Mouse (Mus musculus): ENCODE results near the gene Mysm1. TPM values are rescaled to one million over a fixed set of nuclear protein-coding genes. Genes with fewer than 3 reads are reported as not detected.

Mysm1 gene
- 64.5 and 68.6 TPM in 2 replicates for total RNA-seq (2017)

DNA sequence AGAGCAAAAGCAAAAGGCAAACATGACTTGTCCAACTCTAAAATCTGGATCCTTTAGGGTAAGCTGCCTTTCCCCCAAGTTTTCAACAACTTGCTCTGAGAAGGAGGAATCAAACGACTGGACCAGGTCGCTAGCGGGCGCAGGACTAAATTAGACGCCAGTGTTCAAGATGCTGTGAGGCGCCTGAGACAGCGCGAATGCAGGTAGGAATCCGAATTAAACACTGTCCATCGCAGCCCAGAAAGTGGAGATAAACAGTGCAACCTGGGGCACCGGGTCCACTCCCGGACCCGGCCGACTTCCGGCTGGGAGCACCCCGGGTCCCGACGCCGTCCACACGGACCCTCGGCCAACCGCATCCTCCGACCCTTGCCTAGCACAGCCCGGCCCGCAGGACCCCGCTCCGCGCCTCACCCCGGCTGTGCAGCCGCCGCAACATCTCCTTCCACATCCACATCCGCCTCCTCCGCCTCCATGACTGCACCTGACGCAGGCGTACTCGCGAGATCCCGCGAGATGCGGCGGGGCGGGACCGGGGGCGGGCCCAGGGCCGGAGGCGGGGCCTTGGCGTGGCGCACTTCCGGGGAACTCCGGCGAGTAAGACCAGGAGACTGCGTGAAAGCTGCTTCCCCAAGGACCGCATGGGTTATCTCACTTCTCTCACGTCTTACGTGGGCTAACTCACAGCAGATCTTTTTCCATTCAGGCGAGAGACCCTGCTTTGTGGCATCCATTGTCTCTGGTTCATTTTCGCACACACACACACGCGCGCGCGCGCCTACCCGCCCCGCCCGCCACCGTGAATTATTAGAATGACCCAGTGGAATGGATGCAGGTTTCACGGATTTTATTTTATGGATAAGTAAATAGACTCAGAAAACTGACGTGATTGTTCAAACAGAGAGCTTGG is at the start of gene Mysm1:
Mysm1 (minus strand) TSS at position 511 of the 910 bp plus-strand sequence.
- peak; percentile 92 to 98 for ATAC-seq (replicated peaks in 1 of 2; ENCODE audit: insufficient read depth in 1 of 2, low FRiP score in 2 of 2, low TSS enrichment in 1 of 2, low read depth in 1 of 2, poor library complexity in 2 of 2, severe bottlenecking in 2 of 2)

DNA sequence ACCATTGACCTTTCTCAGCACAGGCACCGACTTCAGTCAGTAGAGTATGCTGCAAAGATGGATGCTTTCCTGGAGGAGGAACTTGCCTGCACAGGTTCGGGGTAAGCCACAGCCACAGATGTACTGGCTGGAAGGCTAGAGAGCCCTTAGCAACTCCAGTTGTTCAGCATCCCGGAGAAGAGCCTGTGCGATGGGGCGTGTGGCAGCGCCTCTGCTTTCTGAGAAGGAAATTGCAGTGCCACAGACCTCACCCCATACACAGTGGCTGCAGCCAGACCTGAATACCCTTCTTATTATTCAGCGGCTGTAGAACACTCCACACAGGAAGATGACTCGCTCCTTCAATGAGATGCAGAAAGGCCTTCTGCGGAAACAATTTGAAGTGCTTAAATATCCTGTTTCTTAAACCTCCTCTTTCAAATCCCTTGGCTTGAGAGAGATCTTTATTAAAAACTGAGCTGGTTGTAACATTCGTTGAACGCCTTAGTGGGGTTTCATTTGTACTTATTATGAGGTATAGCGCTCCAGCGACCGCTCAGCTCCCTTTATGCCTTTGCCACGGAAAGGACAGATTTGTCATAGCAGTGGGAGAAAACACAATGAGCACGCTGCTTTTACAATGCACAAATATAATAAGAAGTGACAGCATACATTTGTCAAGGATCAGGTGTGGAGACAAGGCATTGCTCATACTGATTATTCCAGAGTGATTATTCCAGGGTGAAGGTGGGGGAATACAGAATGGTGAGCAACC is 47.1 kb upstream of the Mysm1 start:
- ATAC-seq (replicated peaks in 1 of 2; ENCODE audit: insufficient read depth in 1 of 2, low FRiP score in 2 of 2, low TSS enrichment in 1 of 2, low read depth in 1 of 2, poor library complexity in 2 of 2, severe bottlenecking in 2 of 2) = peak; percentile 48 to 56; a peak in 3 of 4 replicates

DNA sequence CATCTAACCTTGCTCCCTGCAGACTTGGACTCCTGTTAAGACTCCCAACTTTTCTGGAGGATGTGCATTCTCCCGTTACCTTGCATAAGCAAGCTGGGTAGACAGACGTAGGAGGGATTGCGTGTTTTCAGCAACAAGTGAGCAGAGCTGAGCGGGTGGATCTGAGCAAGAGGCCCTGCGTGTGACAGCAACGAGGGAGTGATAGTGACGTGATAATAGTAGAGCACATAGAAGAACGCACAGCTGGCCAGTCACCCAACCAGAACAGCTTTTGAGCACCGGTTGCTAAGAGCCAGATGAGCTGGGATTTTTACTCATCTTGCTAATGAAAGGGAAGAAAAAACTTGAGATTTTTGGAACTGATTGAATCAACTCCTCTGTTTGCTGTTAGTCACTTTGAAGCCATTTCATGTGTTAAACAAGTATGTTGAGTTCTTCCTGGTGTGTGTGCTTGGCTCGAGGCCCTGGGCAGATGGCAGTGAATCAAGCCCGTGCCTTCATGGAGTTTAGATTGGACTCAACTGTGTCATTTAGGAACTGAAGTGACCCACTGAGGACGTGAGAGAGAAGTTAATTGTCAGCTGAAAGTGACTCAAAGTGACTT is 44.6 kb upstream of the Mysm1 start:
- ATAC-seq (replicated peaks in 1 of 2; ENCODE audit: insufficient read depth in 1 of 2, low FRiP score in 2 of 2, low TSS enrichment in 1 of 2, low read depth in 1 of 2, poor library complexity in 2 of 2, severe bottlenecking in 2 of 2) = no peak

DNA sequence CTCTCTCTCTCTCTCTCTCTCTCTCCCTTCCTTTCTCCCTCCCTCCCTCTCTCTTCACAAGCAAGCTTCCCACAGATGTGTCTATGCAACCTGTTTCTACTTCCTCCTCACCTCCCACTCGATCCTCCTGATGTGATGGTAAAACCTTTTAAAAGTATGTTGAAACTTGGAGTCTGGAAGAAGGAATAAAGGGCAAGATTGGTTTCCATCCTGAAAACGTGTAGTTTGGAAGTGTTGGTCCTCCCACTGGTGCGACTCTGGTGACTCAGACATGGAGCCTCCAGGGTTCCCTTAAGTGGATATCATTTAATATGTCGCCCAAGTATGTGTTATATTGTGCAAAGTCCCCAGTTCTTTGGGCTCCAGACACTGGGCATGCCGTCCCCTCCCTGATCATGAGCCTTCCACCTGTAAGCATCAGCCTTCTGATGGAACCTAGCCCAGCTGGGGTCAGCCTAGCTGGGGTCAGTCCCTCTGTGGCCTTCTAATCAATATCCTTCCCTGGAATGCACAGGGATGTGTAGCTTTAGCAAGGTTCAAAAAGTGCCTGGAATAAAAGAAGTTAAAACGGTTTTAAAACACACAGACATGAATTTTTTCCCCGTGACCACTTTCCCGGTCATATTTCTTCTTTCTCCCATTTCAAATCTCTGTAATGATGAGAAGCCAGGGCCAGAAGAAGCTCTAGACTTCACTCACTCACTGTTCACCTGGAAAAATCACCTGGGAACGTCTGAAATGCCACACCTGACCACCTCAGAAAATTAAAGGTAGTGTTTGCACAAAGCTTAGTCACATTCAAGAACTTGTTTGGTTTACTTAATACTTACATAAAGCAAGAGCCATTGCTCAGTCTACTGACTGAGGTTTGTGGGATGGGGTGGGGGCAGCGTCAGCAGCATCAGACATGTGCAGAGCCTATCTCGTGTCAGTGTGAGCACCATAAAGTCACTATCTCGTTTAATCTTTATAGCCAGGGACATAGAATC is 43.0 kb upstream of the Mysm1 start:
- no peak for ATAC-seq (replicated peaks in 1 of 2; ENCODE audit: insufficient read depth in 1 of 2, low FRiP score in 2 of 2, low TSS enrichment in 1 of 2, low read depth in 1 of 2, poor library complexity in 2 of 2, severe bottlenecking in 2 of 2)

DNA sequence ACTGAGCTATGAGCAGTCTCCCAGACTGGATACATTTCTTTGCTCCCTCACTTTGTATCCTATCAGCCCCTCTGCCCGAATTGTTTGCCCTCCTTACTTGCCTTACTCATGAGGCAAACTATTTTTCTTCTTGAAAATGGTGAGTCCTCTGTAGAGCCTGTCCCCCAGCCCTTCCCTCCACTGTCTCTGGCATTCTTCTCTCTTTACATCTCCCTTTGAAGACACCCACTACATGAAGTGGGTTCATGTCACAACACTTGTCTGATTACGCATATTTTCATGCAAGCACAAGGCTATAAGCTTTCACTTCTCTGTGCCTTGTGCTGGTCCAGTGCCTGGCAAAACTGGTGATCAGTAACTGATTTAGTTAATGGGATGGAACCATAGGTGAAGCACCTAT is 41.3 kb upstream of the Mysm1 start:
- no peak for ATAC-seq (replicated peaks in 1 of 2; ENCODE audit: insufficient read depth in 1 of 2, low FRiP score in 2 of 2, low TSS enrichment in 1 of 2, low read depth in 1 of 2, poor library complexity in 2 of 2, severe bottlenecking in 2 of 2)

DNA sequence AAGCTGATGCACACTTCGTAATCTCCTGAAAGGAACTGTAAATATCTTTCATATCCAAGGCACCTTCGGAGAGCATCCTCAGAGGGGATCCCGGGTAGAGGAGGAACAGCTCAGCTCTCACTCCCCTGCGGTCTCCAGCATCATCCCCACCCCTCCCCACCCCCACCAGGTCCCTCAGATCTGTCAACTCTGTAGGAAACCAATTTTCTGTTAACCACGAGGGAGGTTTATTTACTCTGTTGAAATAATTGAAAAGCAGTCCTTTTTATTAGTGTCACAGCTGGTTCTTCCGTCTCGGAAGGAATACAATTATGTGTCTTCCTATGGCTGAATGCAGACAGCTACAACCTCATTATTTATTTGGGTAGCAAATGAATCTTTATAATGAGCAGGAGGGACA is 39.3 kb upstream of the Mysm1 start:
- no peak for ATAC-seq (replicated peaks in 1 of 2; ENCODE audit: insufficient read depth in 1 of 2, low FRiP score in 2 of 2, low TSS enrichment in 1 of 2, low read depth in 1 of 2, poor library complexity in 2 of 2, severe bottlenecking in 2 of 2)

DNA sequence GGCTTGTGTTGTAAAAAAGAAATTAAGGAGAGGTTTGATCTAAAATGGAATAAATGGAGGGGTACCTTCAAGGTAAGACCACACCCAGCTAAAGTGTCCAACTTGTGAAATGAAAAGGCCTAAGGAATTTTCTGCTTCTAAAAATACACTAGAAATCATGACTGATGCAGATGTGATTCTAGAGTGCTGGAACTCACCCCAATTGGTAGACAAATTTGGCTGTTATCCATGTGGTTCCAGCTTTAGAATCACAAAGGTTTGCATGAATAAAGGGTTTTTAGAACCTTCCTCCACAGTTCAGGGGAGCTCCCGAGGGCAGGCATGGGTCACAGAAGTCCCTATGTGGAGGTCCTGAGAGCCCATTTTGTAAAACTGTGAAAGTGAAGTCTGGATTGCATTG is 33.8 kb upstream of the Mysm1 start:
- no peak for ATAC-seq (replicated peaks in 1 of 2; ENCODE audit: insufficient read depth in 1 of 2, low FRiP score in 2 of 2, low TSS enrichment in 1 of 2, low read depth in 1 of 2, poor library complexity in 2 of 2, severe bottlenecking in 2 of 2)

DNA sequence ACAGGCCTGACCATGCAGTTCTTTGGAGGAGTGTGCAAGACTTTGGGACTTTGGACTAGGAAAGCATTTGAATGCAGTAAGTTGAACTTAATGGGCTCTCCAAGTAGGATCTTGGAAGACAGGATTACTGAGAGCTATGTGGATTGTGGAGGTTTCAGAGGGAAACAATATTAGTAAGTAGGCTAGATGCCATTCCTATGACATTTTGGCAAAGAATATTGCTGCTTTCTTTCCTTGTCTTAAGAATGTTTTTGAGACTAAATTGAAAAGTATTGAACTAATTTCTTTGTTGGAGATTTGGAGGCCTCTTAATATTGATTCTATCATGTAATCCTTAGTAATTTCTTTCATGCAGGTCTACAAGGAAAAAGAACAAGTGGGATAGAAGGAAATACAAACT is 33.4 kb upstream of the Mysm1 start:
- ATAC-seq (replicated peaks in 1 of 2; ENCODE audit: insufficient read depth in 1 of 2, low FRiP score in 2 of 2, low TSS enrichment in 1 of 2, low read depth in 1 of 2, poor library complexity in 2 of 2, severe bottlenecking in 2 of 2) = no peak

DNA sequence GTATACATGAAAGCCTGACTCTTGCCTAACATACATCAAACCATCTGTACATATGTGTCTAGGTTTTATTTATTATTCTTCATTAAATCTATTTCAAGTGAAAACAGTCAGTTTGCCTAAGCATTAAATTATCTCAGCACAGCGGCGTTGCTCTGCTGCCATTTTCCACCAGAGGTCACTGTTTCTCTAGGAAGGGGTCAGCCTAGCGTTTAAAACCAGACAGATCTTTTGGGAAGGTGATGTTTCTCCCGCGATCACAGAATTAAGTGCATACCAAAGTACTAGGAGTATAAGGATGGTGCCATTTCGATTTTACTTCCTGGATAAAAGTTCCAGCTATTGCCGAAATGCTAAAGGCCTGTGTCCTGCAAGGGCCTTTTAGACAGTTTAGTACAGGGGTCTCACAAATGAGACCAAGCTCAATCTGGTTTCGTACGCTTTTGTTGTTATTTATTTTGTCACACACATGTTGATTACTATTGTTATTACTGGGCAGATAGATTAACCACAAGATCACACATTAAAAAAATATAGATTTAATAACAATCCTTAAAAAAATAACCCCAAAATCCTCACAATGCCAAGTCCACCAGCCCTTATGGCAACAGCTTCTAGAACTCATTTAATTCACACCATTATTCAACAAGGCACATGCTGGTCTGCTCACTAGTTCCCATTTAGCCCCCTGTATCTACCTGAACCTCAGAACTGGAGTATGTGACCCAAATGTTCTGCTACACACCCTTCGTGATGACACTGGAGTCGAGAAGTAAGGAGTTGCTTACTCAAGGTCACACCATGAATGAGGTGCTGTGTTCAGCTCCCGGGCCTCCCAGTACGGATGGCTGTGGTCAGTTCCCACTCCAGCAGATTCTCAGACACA is 29.5 kb upstream of the Mysm1 start:
- peak; percentile 67 to 85; a peak in 3 of 4 replicates for ATAC-seq (replicated peaks in 1 of 2; ENCODE audit: insufficient read depth in 1 of 2, low FRiP score in 2 of 2, low TSS enrichment in 1 of 2, low read depth in 1 of 2, poor library complexity in 2 of 2, severe bottlenecking in 2 of 2)

DNA sequence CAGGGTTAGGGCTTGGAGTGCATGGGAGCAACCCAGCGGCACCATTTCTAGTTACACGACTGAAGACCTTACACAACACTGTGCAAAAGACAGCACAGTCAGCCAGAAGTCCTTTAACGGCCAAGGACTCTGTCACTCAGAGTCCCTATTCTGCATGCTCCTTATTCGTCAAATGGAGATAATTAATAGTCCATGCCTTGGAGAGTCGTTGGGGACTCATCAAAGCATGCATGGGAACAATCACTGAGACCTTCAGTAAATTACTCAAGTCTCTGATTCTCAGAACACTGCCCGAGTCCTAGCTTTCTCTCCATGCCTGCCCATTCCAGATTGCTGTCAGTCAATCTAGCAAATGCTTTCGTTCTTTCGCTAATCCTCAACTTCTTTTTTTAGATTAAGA is 28.9 kb upstream of the Mysm1 start:
- ATAC-seq (replicated peaks in 1 of 2; ENCODE audit: insufficient read depth in 1 of 2, low FRiP score in 2 of 2, low TSS enrichment in 1 of 2, low read depth in 1 of 2, poor library complexity in 2 of 2, severe bottlenecking in 2 of 2) = no peak

DNA sequence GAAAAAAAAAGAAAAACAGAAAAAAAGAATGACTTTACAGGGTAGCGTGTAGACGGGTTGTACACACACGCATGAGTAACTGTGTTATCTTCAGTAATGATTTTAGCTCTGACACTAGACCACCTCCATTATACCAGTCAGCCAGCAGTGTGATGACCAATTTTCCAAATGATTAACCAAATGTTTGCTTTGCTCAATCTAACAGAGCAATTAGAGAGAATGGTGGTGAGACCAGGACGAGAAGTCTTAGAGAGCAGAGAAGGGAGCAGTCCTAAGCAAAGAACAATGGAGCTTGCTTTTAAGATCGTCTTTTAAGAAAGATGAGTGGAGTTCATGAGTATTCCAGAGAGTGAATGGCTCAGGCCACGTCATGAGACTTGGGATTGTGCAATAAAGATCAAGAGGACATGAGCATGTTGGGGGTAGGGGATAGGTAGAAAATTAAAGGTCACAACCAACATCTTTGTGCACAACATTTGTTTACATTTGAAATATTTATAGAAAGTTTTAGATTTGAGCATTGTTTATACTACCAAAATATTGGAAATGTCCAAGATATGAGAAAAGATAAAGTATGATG is 26.4 kb upstream of the Mysm1 start:
- no peak for ATAC-seq (replicated peaks in 1 of 2; ENCODE audit: insufficient read depth in 1 of 2, low FRiP score in 2 of 2, low TSS enrichment in 1 of 2, low read depth in 1 of 2, poor library complexity in 2 of 2, severe bottlenecking in 2 of 2)

DNA sequence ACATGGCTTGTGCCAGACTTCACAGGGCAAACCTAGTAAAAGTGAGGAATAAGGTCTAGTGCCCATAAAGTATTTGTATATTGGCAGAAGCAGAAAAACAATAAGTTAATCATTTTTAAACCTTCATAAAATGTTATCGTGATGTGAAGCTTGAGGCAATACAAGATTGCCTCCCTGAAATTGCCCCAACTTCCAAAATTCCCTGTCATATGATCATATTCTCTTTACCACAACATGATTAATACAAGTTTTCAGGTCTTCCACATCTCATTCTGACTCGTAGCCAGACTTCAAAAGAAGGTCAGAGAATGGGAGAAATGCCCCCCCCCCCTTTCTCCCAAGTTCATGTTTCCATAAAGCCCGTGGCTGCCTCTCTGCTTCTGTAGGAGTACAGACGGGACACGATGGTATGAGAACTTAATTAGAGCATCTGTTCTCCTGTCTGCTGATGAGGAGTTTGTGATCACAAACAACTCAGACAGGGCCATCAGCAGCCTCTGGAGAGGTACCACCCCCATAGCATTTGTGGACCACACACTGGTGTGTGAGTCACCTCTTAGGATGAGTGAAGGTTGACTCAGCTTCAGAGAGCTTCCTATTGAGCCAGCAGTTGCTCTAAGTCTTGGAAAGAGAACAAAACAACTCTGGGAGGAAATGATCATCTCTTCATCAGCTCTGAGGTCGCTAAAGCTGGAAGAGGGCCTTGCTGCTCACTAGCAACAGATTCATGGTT is 22.3 kb upstream of the Mysm1 start:
- no peak for ATAC-seq (replicated peaks in 1 of 2; ENCODE audit: insufficient read depth in 1 of 2, low FRiP score in 2 of 2, low TSS enrichment in 1 of 2, low read depth in 1 of 2, poor library complexity in 2 of 2, severe bottlenecking in 2 of 2)

DNA sequence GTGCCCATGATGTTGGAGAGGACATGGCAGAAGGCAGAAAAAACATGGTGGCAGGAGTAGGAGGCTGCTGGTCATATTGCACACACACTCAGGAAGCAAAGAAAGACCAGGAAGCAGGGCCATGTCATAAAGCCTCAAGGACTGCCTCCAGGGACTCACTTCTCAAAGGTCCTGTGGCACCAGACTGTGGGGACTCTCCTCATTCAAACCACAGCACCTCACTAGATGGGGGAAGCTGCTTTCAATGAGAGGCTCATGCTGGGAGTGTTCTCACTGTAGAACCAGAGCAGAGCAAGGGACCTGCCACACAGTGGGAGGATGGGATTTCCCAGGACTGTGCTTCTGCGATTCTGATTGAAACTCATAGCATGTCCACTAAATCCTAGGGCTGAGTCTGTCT is 21.2 kb upstream of the Mysm1 start:
- no peak for ATAC-seq (replicated peaks in 1 of 2; ENCODE audit: insufficient read depth in 1 of 2, low FRiP score in 2 of 2, low TSS enrichment in 1 of 2, low read depth in 1 of 2, poor library complexity in 2 of 2, severe bottlenecking in 2 of 2)

DNA sequence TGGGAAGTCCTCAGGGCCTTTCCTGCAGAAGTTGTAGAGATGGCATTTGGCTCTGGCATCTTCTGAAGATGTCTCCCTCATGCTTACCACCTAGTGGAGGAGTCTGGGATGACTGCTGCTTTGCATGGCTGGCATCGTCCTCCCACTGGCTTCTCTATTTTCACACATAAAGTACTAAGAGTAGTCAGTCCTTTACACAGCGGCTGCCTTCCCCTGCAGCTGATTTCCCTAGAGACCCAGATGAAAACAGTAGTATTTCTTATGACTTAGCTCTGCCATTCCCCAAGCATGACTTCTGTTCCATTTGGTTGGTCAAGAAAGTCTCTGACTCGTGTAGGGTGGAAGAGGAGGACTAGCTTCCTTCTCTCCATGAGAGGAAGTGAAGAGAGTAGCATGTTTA is 20.3 kb upstream of the Mysm1 start:
- ATAC-seq (replicated peaks in 1 of 2; ENCODE audit: insufficient read depth in 1 of 2, low FRiP score in 2 of 2, low TSS enrichment in 1 of 2, low read depth in 1 of 2, poor library complexity in 2 of 2, severe bottlenecking in 2 of 2) = peak; percentile 76 to 80

DNA sequence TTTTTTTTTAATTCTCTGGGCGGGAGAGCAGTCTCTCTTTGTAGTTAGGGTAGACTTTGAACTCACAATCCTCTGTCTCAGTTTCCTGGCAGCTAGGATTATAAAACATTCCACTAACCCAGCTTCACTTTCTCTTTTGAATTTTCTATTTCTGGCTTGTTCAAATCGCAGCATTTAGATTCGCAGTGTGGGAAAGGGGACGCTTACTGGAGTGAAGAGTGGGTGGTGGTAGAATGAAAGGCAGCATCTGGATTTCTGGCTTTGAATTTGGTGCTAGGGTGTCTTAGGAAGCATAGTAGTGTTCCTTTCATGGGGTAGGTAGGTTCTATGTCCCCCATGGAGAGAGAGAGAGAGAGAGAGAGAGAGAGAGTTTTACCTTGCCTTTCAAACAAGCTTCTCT is 17.0 kb upstream of the Mysm1 start:
- ATAC-seq (replicated peaks in 1 of 2; ENCODE audit: insufficient read depth in 1 of 2, low FRiP score in 2 of 2, low TSS enrichment in 1 of 2, low read depth in 1 of 2, poor library complexity in 2 of 2, severe bottlenecking in 2 of 2) = no peak

Measured in hematopoietic stem cell, adult 5-6 weeks (primary cell).